Mouse (Mus musculus) embryonic facial prominence, embryonic 12.5 days (tissue): ENCODE results near the gene Gm6583. TPM values are rescaled to one million over a fixed set of nuclear protein-coding genes. Genes with fewer than 3 reads are reported as not detected.
"Not testable (repeated sequence)": the region's sequence is repeated elsewhere in the genome, so short reads cannot be mapped to it uniquely, and the experiment has no call there.

Experiments used
- ATAC-seq: fragments of 200-750 bp; cut with Nextera tagmentation; 2 replicates; pipeline ENCODE4 v1.8.0; 2017; ENCODE audit not compliant: insufficient number of reproducible peaks, insufficient read depth, low FRiP score, low TSS enrichment
- H3K27ac ChIP-seq: fragments of 300-500 bp; sonication (generic); 2 replicates; pipeline ENCODE4 v1.5.1; 2016; ENCODE audit warnings: mild to moderate bottlenecking
- H3K27me3 ChIP-seq: fragments of 300-500 bp; sonication (generic); 2 replicates; pipeline ENCODE4 v1.6.1; 2016; ENCODE audit warnings: mild to moderate bottlenecking, moderate library complexity
- H3K36me3 ChIP-seq: fragments of 300-500 bp; sonication (generic); 2 replicates; pipeline ENCODE4 v1.6.1; 2016; ENCODE audit warnings: mild to moderate bottlenecking
- H3K4me1 ChIP-seq: fragments of 300-500 bp; sonication (generic); 2 replicates; pipeline ENCODE4 v1.6.1; 2016
- H3K4me2 ChIP-seq: fragments of 300-500 bp; sonication (generic); replicated peaks from 2 replicates; pipeline ENCODE4 v1.6.1; 2016; ENCODE audit warnings: mild to moderate bottlenecking, moderate library complexity
- H3K4me3 ChIP-seq: fragments of 300-500 bp; sonication (generic); 2 replicates; pipeline ENCODE4 v1.5.1; 2016; ENCODE audit warnings: mild to moderate bottlenecking
- H3K9ac ChIP-seq: fragments of 300-500 bp; sonication (generic); 2 replicates; pipeline ENCODE4 v1.6.1; 2016; ENCODE audit warnings: mild to moderate bottlenecking, moderate library complexity
- H3K9me3 ChIP-seq: fragments of 300-500 bp; sonication (generic); 2 replicates; pipeline ENCODE4 v1.6.1; 2016; ENCODE audit warnings: mild to moderate bottlenecking, moderate library complexity
- WGBS: fragments of 180-500 bp; shearing (Covaris S2); methylation state at CpG from one replicate; pipeline ENCODE4 v1.1.7; 2016; 5-methylcytosine and 5-hydroxymethylcytosine counted together
- polyA plus RNA-seq: library from polyadenylated mRNA; unstranded; fragments of >200 nt; fragmentation: Nextera tagmentation; extraction: Ambion mirVana; gene quantifications from 2 replicates; pipeline ENCODE4 v1.2.1, GENCODE M21; 2016

Gene Gm6583
- polyA plus RNA-seq, 1 experiment from 2014 or later, result 0.41 TPM

DNA sequence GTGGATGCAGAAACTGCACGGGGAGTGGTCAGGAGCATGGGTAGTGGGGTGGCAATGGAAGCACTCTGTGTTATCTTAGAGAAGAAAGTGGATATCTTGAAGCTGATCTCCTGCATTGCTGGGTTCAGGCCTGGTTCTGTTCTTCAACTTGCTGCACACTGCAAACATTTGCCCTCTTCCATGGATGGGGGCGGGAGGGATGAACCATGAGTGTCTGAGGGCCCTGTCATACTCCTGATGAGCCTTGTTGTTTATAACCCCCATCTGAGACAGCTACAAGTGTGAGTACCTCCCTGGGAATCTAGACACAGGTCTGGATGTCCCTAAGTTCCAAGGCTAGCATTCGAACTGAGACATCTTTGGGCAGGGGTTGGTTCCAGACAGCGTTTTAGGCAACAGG, 34.5 kb downstream of the Gm6583 start:
- H3K27me3 ChIP-seq, result no peaks in the 10 kb centered on the region
- 0 out of 2 replicates have a peak, but pooled peaks cover 5% of the 10 kb centered on the region for H3K36me3 ChIP-seq
- no peak overlapping the region for H3K4me3 ChIP-seq
- H3K9ac ChIP-seq, result no peak overlapping the region
- 79% methylated on average over 4 of the region's 4 CpGs for WGBS
- H3K9me3 ChIP-seq, result no peaks in the 10 kb centered on the region
- H3K27ac ChIP-seq, result no peak overlapping the region
- no peak for ATAC-seq
- no peak overlapping the region for H3K4me2 ChIP-seq
- H3K4me1 ChIP-seq, result peaks cover 6% of the 10 kb centered on the region; the same call in 1 of the 2 replicates

DNA sequence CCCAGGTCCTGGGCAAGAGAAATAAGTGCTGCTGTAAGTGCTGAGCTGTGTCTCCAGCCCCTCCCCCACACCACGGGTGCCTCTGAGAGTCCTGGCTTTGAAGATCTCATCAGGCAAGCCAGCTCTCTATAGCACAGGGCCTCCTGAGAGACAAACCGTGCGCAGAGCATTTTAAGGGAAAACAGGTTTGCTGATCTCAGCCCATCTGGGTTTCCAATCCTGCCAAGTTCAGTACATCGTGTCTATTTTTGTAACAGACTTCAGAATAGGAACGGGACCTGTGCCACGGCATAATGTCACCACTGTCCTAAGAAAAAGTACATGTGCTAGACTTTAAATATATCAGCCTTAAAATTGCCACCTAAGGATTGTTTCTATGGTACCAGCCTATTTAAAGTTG, 34.9 kb downstream of the Gm6583 start:
- Histone ChIP-seq H3K27me3 (no peaks in the 10 kb centered on the region), H3K36me3 (0 out of 2 replicates have a peak, but pooled peaks cover 8% of the 10 kb centered on the region), H3K9ac (no peak overlapping the region), H3K4me2 (no peak overlapping the region), H3K4me3 (no peak overlapping the region), H3K4me1 (peaks cover 6% of the 10 kb centered on the region; the same call in 1 of the 2 replicates), H3K27ac (no peak overlapping the region), H3K9me3 (no peaks in the 10 kb centered on the region)
- ATAC-seq, result no peak
- WGBS, result 67% methylated on average over 6 of the region's 6 CpGs

DNA sequence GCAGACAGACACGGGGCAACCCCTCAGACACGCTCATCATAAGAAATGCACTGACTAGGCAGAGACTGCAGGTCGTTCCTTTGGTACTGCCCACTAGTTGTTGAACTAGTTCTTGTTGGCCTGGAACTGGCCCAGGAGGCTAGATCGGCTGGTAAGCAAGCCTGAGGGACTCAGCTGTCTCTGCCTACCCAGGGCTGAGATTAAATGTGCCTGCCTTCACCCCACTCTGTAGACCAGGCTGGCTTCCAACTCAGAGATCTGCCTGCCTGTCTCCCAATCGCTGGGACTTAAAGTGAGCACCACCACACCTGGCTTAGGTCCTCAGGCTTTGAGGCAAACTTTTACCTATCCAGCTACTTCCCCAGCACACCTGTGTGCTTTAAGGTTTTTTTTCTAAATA, 35.5 kb downstream of the Gm6583 start:
- no peaks in the 10 kb centered on the region for H3K9me3 ChIP-seq
- ATAC-seq, result no peak
- H3K4me1 ChIP-seq, result peaks cover 4% of the 10 kb centered on the region; the same call in 1 of the 2 replicates
- no peak overlapping the region for H3K4me2 ChIP-seq
- no peak overlapping the region for H3K27ac ChIP-seq
- no peaks in the 10 kb centered on the region for H3K27me3 ChIP-seq
- 80% methylated on average over 5 of the region's 5 CpGs for WGBS
- no peak overlapping the region for H3K9ac ChIP-seq
- no peak overlapping the region for H3K4me3 ChIP-seq
- H3K36me3 ChIP-seq, result peaks cover 13% of the 10 kb centered on the region; the same call in 1 of the 2 replicates

DNA sequence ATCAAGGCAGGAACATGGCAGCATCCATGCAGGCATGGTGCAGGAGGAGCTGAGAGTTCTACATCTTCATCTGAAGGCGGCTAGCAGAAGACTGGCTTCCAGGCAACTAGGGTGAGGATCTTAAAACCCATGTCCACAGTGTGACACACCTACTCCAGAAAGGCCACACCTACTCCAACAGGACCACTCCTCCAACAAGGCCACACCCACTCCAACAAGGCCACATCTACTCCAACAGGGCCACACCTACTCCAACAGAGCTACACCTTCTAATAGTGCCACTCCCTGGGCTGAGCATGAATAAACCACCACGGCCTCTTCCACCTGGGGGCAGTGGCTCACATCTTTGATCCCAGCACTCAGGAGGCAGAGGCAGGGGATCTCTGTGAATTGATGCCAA, 36.5 kb downstream of the Gm6583 start:
- ATAC-seq, H3K9me3 ChIP-seq: not testable (repeated sequence)
- 60% methylated on average over 2 of the region's 2 CpGs for WGBS

DNA sequence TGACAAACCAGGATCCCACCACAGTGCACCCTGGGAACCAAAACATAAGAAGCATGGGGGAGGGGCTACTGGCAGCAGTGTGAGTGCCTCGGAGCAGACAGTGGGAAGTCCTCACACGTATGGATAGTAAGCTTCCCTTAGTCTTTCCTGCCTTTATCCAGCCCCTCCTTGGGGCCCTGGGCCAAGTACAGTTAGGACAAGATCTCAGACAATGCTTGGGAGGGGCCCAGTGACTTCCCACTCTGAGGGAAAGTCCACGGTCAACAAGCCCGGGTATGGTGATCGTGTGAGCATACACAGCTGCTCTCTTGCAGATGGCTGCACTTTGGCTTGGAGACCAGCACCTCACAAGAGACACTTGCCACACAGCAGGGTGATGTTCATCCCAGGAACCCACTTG, 38.5 kb downstream of the Gm6583 start:
- Histone ChIP-seq H3K36me3 (peaks cover 37% of the 10 kb centered on the region), H3K4me3 (no peak overlapping the region), H3K9me3 (no peaks in the 10 kb centered on the region), H3K27me3 (no peaks in the 10 kb centered on the region), H3K27ac (0 out of 2 replicates have a peak overlapping the region, but pooled peaks have one; percentile 11), H3K9ac (no peak overlapping the region), H3K4me1 (no peaks in the 10 kb centered on the region), H3K4me2 (no peak overlapping the region)
- 68% methylated on average over 5 of the region's 5 CpGs for WGBS
- ATAC-seq, result no peak

More for the DNA sequence above, 36.5 kb downstream of the Gm6583 start:
- H3K4me1 ChIP-seq, H3K27me3 ChIP-seq, H3K4me2 ChIP-seq, H3K9ac ChIP-seq, H3K27ac ChIP-seq, H3K4me3 ChIP-seq: not testable (repeated sequence)
- H3K36me3 ChIP-seq, result peaks cover 16% of the 10 kb centered on the region

DNA sequence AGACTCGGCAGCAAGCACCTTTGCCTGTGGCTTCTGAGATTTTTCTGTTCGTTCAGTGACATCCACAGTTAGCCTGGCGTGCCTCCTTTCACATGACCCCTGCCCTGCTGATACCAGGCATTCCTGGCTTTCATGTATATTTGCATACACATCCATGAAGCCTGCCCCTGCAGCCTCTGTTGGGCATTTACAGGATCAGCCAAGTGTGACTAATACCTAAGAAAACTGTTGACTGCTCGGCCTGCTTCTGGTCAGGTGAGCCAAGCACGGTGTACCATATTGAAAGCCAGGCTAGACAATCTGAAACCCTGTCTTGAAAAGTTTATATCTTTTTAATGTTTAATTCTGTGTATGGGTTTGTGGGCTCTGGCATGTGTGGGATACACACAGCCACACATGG, 39.4 kb downstream of the Gm6583 start:
- Histone ChIP-seq H3K36me3 (peaks cover 44% of the 10 kb centered on the region), H3K9me3 (no peaks in the 10 kb centered on the region), H3K4me2 (no peak overlapping the region), H3K9ac (no peak overlapping the region), H3K4me1 (no peaks in the 10 kb centered on the region), H3K27me3 (no peaks in the 10 kb centered on the region), H3K27ac (no peak overlapping the region), H3K4me3 (no peak overlapping the region)
- WGBS, result 83% methylated on average over 5 of the region's 5 CpGs
- no peak for ATAC-seq

DNA sequence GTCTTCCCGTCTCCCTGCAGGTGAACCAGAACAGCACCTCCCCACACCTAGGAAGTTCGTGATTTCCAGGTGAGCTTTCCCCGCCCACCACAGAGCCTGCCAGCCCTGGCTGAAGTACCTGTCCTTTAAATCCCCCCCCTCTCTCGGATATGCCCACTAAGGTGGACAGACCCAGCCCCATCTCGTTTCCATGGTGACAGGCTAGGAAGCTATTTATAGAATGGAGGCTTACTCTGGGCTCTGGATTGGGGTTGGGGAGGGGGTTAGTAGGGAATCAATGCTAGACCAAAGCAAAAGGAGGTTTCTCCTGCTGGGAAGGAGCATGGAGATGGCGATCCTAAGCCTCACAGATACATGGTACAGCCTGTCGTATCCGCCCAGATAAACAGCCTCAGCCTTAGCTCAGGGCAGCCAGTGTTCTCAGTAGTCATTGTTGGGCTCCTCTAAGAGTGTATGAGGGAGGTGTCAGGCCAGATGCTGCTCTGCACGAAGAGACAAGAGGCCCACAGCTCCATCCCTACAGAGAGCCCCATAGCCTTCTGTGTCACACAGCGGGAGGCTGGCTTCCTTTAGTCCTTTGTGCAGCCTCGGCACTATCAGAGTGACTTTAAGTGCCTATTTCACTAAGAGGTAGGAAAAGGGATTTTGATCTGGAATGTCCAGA, 42.5 kb downstream of the Gm6583 start:
- Histone ChIP-seq H3K36me3 (peaks cover 69% of the 10 kb centered on the region), H3K4me3 (no peak overlapping the region), H3K9ac (no peak overlapping the region), H3K27me3 (no peaks in the 10 kb centered on the region), H3K4me1 (no peaks in the 10 kb centered on the region), H3K27ac (no peak overlapping the region), H3K4me2 (no peak overlapping the region), H3K9me3 (no peaks in the 10 kb centered on the region)
- ATAC-seq, result no peak
- WGBS, result 79% methylated on average over 11 of the region's 11 CpGs

DNA sequence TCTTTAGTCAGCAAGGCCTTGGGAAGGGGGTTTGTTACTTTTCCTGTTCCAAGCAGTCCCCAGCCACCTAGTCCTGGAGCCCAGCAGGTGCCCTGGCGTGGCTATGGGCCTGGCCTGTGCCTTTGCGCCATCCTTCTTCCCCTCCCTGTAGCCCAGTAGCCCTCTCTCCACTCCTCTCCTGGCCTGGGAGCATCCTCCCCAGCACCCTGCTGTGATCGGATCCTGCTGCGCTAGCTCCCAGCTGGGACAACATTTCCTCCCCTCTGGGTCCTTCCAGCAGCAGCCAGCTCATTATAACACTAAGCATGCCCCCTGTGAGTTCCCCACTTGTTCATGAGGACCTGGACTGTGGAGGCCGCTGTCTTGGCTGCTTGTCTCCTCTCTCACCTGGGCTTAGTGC, 50.0 kb downstream of the Gm6583 start:
- Histone ChIP-seq H3K27ac (no peak overlapping the region), H3K9ac (no peak overlapping the region), H3K4me2 (no peak overlapping the region), H3K36me3 (peaks cover 31% of the 10 kb centered on the region), H3K4me1 (no peaks in the 10 kb centered on the region), H3K9me3 (no peaks in the 10 kb centered on the region), H3K4me3 (no peak overlapping the region), H3K27me3 (no peaks in the 10 kb centered on the region)
- ATAC-seq, result no peak
- WGBS, result 63% methylated on average over 5 of the region's 5 CpGs

Other genes starting within 250 kb of the Gm6583 start
- 11.0 and 20.1 TPM in 2 replicates for gene Cryba4, start 103.5 kb downstream of the Gm6583 start, polyA plus RNA-seq
- gene Crybb1, start 100.2 kb downstream of the Gm6583 start, polyA plus RNA-seq, result 46.2 and 95.4 TPM in 2 replicates
- 33.9 and 36.4 TPM in 2 replicates for gene Tpst2, start 79.3 kb downstream of the Gm6583 start, polyA plus RNA-seq
- gene Tfip11, start 29.7 kb downstream of the Gm6583 start, polyA plus RNA-seq, result 37.7 and 41.3 TPM in 2 replicates
- 54.2 and 57.1 TPM in 2 replicates for gene Srrd, start 13.0 kb downstream of the Gm6583 start, polyA plus RNA-seq
- 40.0 and 44.0 TPM in 2 replicates for gene Hps4, start 12.9 kb downstream of the Gm6583 start, polyA plus RNA-seq
- 32.7 and 33.7 TPM in 2 replicates for gene Asphd2, start 38.8 kb upstream of the Gm6583 start, polyA plus RNA-seq
- gene Gm6588, start 93.4 kb upstream of the Gm6583 start, polyA plus RNA-seq, result not detected in 2 replicates
- 0.77 and 1.1 TPM in 2 replicates for gene Sez6l, start 221.2 kb upstream of the Gm6583 start, polyA plus RNA-seq